Mouse (Mus musculus) kidney, adult 2 months (tissue): ENCODE measurements at regions not wholly inside any gene's neighbourhood (a gene's known extent, or its start where the extent isn't known, plus 50 kb on each side); places are given as distances from the start of the nearest gene placed in this dataset.

Experiments
- CTCF ChIP-seq: fragments of 200-500 bp; conservative IDR thresholded peaks from 2 replicates; pipeline ENCODE4 v1.5.1; 2011; ENCODE audit warnings: low read depth, mild to moderate bottlenecking, control low read depth, low read length, moderate library complexity, mixed read lengths; ENCODE audit not compliant: insufficient read depth, insufficient read length
- POLR2A ChIP-seq: fragments of 200-500 bp; IDR thresholded peaks from one replicate; pipeline ENCODE4 v1.6.1; 2011; ENCODE audit warnings: low read depth, low read length, control low read depth

GRCm38 (mm10) chr10:24486224-24486623, 109.0 kb upstream of the Ccn2 start:
- TF ChIP-seq POLR2A (no peak), CTCF (no peak)
